Mouse (Mus musculus) C2C12 (cell line): ENCODE measurements around the gene Kat6b.

Source experiments
- CTCF ChIP-seq: IDR thresholded peaks from one replicate; pipeline ENCODE4 v1.5.1; 2011; ENCODE audit not compliant: control insufficient read depth, insufficient read depth, insufficient read length
- MAX ChIP-seq: IDR thresholded peaks from one replicate; pipeline ENCODE4 v1.6.1; 2011; ENCODE audit warnings: mild to moderate bottlenecking, control low read depth
- USF1 ChIP-seq: IDR thresholded peaks from one replicate; pipeline ENCODE4 v1.6.1; 2011; ENCODE audit warnings: low read depth, mild to moderate bottlenecking, control low read depth, moderate library complexity

- TF ChIP-seq MAX (no peak), CTCF (no peak), USF1 (no peak)
Measured at GRCm38 (mm10) chr14:21441772-21442533, 39.3 kb upstream of the Kat6b start.
